Mouse (Mus musculus): ENCODE data around the gene Rnf186.

Rnf186 gene

GRCm38 (mm10) chr4:139014793-139015192 lies 47.9 kb downstream of the Rnf186 start:
- DNase-seq = no peak
